Comparison of ENCODE assay signal across 8 mouse cellular contexts in genomic region chr4:149306712-149307595, GRCm38 (mm10). TPM values are rescaled to one million over a fixed set of nuclear protein-coding genes. Genes with fewer than 3 reads are reported as not detected.
DNase-seq lines count a peak whose midpoint lies in the region; TF ChIP-seq lines count a peak whose summit lies in the region.

No protein-coding gene starts in this region.

- TF ChIP-seq POLR2A in MEL (IDR thresholded peaks at IDR 0.05; ENCODE audit: control insufficient read depth in 1 of 2, insufficient read depth in 1 of 2, low read depth in 1 of 2, low read length in 2 of 2, poor library complexity in 1 of 2) = no peak
- no peak; the same call in 1 of the 2 replicates for TF ChIP-seq POLR2A in cerebellum, adult 2 months (IDR thresholded peaks at IDR 0.05; ENCODE audit: borderline replicate concordance, insufficient read depth, low read length)
- no peak for TF ChIP-seq POLR2A in lung, adult 2 months (IDR thresholded peaks at IDR 0.05; ENCODE audit: borderline replicate concordance, extremely low read depth, low read depth, low read length)

- TF ChIP-seq RAD21 in MEL (IDR thresholded peaks at IDR 0.05; ENCODE audit: low read depth, low read length) = no peak

- peak overlapping the region; percentile 82 for H3K9ac ChIP-seq in MEL (ENCODE audit: control insufficient read depth, low read depth, low read length, poor library complexity, severe bottlenecking)

- TF ChIP-seq EP300 in MEL (IDR thresholded peaks at IDR 0.05; ENCODE audit: low read depth in 1 of 2, low read length in 2 of 2) = no peak

- peak; percentile 57 for DNase-seq in MEL (ENCODE audit: low read depth, low spot score)
- DNase-seq in cerebellum, adult 2 months = peak; percentile 93 to 95
- peak; percentile 57 for DNase-seq in forelimb bud, embryonic 11.5 days (ENCODE audit: low read depth, low spot score)
- peak; percentile 86 for DNase-seq in heart, postnatal 4 days
- DNase-seq in layer of hippocampus, adult 8-10 months (ENCODE audit: low spot score in 2 of 2) = peak; percentile 78 to 81
- peak; percentile 73 for DNase-seq in lung, adult 2 months
- peak; percentile 62 for DNase-seq in ovary, adult 18-20 months (ENCODE audit: low spot score)
- peak; percentile 45 for DNase-seq in urinary bladder, adult 2 months (ENCODE audit: low spot score)

- H3K27ac ChIP-seq in MEL (ENCODE audit: control insufficient read depth, low read depth, low read length) = no peak overlapping the region
- peak overlapping the region; percentile 92 for H3K27ac ChIP-seq in cerebellum, adult 2 months (ENCODE audit: insufficient read depth, low read length)

- under 1% methylated on average over 82 of the region's 83 CpGs for WGBS in cerebellum, adult 2 months
- WGBS in lung, adult 2 months = 1% methylated on average over 79 of the region's 83 CpGs

- TF ChIP-seq CTCF in MEL (IDR thresholded peaks at IDR 0.05 in 2 of 3, conservative IDR thresholded peaks at IDR 0.05 in 1 of 3; ENCODE audit: control insufficient read depth in 1 of 3, insufficient read depth in 1 of 3, low read depth in 2 of 3, low read length in 3 of 3, poor library complexity in 1 of 3, severe bottlenecking in 1 of 3) = no peak
- TF ChIP-seq CTCF in cerebellum, adult 2 months (IDR thresholded peaks at IDR 0.05; ENCODE audit: borderline replicate concordance, insufficient read depth, low read depth, low read length) = no peak
- no peak for TF ChIP-seq CTCF in lung, adult 2 months (IDR thresholded peaks at IDR 0.05; ENCODE audit: insufficient read depth, low read length)

- H3K36me3 ChIP-seq in MEL (ENCODE audit: control insufficient read depth in 1 of 2, insufficient read depth in 2 of 2, low read length in 2 of 2) = peaks cover 0 to 3% of the 10 kb centered on the region in 2 experiments; a peak in 1 of 4 replicates

- H3K4me3 ChIP-seq in MEL (ENCODE audit: control insufficient read depth in 1 of 2, insufficient read depth in 1 of 2, low read depth in 2 of 2, low read length in 2 of 2) = peak overlapping the region; percentile 76 to 91
- H3K4me3 ChIP-seq in cerebellum, adult 2 months (replicated peaks; ENCODE audit: insufficient read depth, low read depth, low read length) = peak overlapping the region; percentile 81
- H3K4me3 ChIP-seq in lung, adult 2 months (replicated peaks; ENCODE audit: extremely low read depth, low read depth, low read length) = peak overlapping the region; percentile 87

- peaks cover 6% of the 10 kb centered on the region for H3K79me2 ChIP-seq in MEL (ENCODE audit: control insufficient read depth, insufficient read depth, low read length, poor library complexity)

- no peaks in the 10 kb centered on the region for H3K9me3 ChIP-seq in MEL (replicated peaks; ENCODE audit: insufficient read depth, low read length)

- H3K4me1 ChIP-seq in MEL (ENCODE audit: control insufficient read depth in 1 of 2, insufficient read depth in 2 of 2, low read length in 2 of 2) = peaks cover 4 to 13% of the 10 kb centered on the region in 2 experiments
- peaks cover 13% of the 10 kb centered on the region; the same call in 1 of the 2 replicates for H3K4me1 ChIP-seq in cerebellum, adult 2 months (ENCODE audit: control insufficient read depth, insufficient read depth, low read length)
- H3K4me1 ChIP-seq in lung, adult 2 months (ENCODE audit: control insufficient read depth, insufficient read depth, low read length) = peaks cover 8% of the 10 kb centered on the region

- no peaks in the 10 kb centered on the region for H3K27me3 ChIP-seq in MEL (ENCODE audit: control insufficient read depth in 1 of 2, insufficient read depth in 2 of 2, low read length in 2 of 2)
- H3K27me3 ChIP-seq in cerebellum, adult 2 months (ENCODE audit: control insufficient read depth, insufficient read depth, low read length) = no peaks in the 10 kb centered on the region

TF ChIP-seq in MEL, 35 proteins besides CTCF, POLR2A, EP300 and RAD21:
- TF ChIP-seq KAT2A (conservative IDR thresholded peaks at IDR 0.05; ENCODE audit: low read depth, low read length) = no peak
- TF ChIP-seq MXI1 (IDR thresholded peaks at IDR 0.05; ENCODE audit: low read depth, low read length) = peak; percentile 34; the same call in 1 of the 2 replicates
- TF ChIP-seq MAZ (IDR thresholded peaks at IDR 0.05; ENCODE audit: low read depth, low read length) = no peak
- peak; percentile 42; the same call in 1 of the 2 replicates for TF ChIP-seq SIN3A (IDR thresholded peaks at IDR 0.05; ENCODE audit: low read length)
- TF ChIP-seq MYB (IDR thresholded peaks at IDR 0.05; ENCODE audit: low read depth, low read length) = no peak
- TF ChIP-seq UBTF (IDR thresholded peaks at IDR 0.05; ENCODE audit: borderline replicate concordance, insufficient read depth, low read depth, low read length) = peak; percentile 82; the same call in 1 of the 2 replicates

RNA-seq across cellular contexts. Expression of gene Kif1b, which starts 0.5 kb away (rescaled TPM):
- 8.8 and 9.1 TPM in 2 replicates for total RNA-seq in MEL (2012; rRNA removed)
- 10 to 100 TPM; 16.3 to 20.2 TPM for polyA plus RNA-seq in MEL (2012; ENCODE audit: insufficient read depth in 1 of 2, insufficient read length in 2 of 2, low read depth in 1 of 2, low replicate concordance in 2 of 2, missing spikeins in 1 of 2)
- 254 and 264 TPM in 2 replicates for polyA plus RNA-seq in cerebellum, adult 2 months (2012; rRNA removed)
- 100 to 1,000 TPM; 139 to 143 TPM for total RNA-seq in heart, postnatal 4 days (2021)
- total RNA-seq in layer of hippocampus, adult 8-10 months (2022) = 100 to 1,000 TPM; 401 to 453 (median 422) TPM
- polyA plus RNA-seq in lung, adult 2 months (2012; rRNA removed) = 32.0 and 43.8 TPM in 2 replicates
- 39.7 and 42.1 TPM in 2 replicates for polyA plus RNA-seq in urinary bladder, adult 2 months (2012; rRNA removed)
